Mouse (Mus musculus) myocyte (in vitro differentiated cells): ENCODE measurements around the gene Fstl1.

Source experiments
- CEBPB ChIP-seq: IDR thresholded peaks from 2 replicates; pipeline ENCODE4 v1.6.1; 2011; ENCODE audit warnings: mild to moderate bottlenecking, moderate library complexity; ENCODE audit not compliant: poor library complexity, insufficient read depth, severe bottlenecking
- E2F4 ChIP-seq: IDR thresholded peaks from one replicate; pipeline ENCODE4 v1.6.1; 2011; ENCODE audit warnings: mild to moderate bottlenecking, control low read depth, moderate library complexity; ENCODE audit not compliant: insufficient read depth
- MAX ChIP-seq: IDR thresholded peaks from one replicate; pipeline ENCODE4 v1.6.1; 2011; ENCODE audit warnings: low read depth, mild to moderate bottlenecking, control low read depth
- MYOD1 ChIP-seq, 3 experiments: IDR thresholded peaks; one replicate each; pipeline ENCODE4 v1.6.1; 2011; ENCODE audit warnings: control low read depth in 2 of 3, low read depth in 2 of 3, mild to moderate bottlenecking in 2 of 3, moderate library complexity in 1 of 3; ENCODE audit not compliant: insufficient read length in 2 of 3, control insufficient read depth in 1 of 3
- MYOG ChIP-seq, 3 experiments: IDR thresholded peaks; one replicate each; pipeline ENCODE4 v1.6.1; 2011; ENCODE audit warnings: control low read depth in 2 of 3, low read depth in 2 of 3, mild to moderate bottlenecking in 2 of 3; ENCODE audit not compliant: insufficient read length in 2 of 3, control insufficient read depth in 1 of 3, insufficient read depth in 1 of 3
- POLR2A ChIP-seq: IDR thresholded peaks from one replicate; pipeline ENCODE4 v1.6.1; 2011; ENCODE audit warnings: low read depth, mild to moderate bottlenecking, control low read depth, moderate library complexity; ENCODE audit not compliant: insufficient read length
- POLR2AphosphoS2 ChIP-seq: IDR thresholded peaks from one replicate; pipeline ENCODE4 v1.6.1; 2011; ENCODE audit warnings: low read depth, control low read depth; ENCODE audit not compliant: insufficient read length
- REST ChIP-seq: IDR thresholded peaks from one replicate; pipeline ENCODE4 v1.6.1; 2011; ENCODE audit warnings: mild to moderate bottlenecking, control low read depth, moderate library complexity; ENCODE audit not compliant: insufficient read depth, insufficient read length
- SRF ChIP-seq: IDR thresholded peaks from one replicate; pipeline ENCODE4 v1.6.1; 2011; ENCODE audit warnings: low read depth; ENCODE audit not compliant: control insufficient read depth, insufficient read length
- TCF12 ChIP-seq: IDR thresholded peaks from one replicate; pipeline ENCODE4 v1.6.1; 2011; ENCODE audit warnings: mild to moderate bottlenecking, control low read depth; ENCODE audit not compliant: poor library complexity, insufficient read depth, severe bottlenecking
- TCF3 ChIP-seq: IDR thresholded peaks from one replicate; pipeline ENCODE4 v1.6.1; 2011; ENCODE audit warnings: low read depth, control low read depth; ENCODE audit not compliant: insufficient read length
- USF1 ChIP-seq: IDR thresholded peaks from one replicate; pipeline ENCODE4 v1.6.1; 2011; ENCODE audit warnings: low read depth, mild to moderate bottlenecking, control low read depth, moderate library complexity

- TF ChIP-seq TCF3 (no peak), POLR2AphosphoS2 (no peak), E2F4 (no peak), POLR2A (no peak), MAX (no peak), CEBPB (no peak), MYOD1 (IDR thresholded peaks at IDR 0.05; ENCODE audit: control insufficient read depth in 1 of 3, insufficient read length in 2 of 3, low read depth in 2 of 3) (no peak), TCF12 (no peak), USF1 (no peak), REST (no peak), SRF (no peak), MYOG (IDR thresholded peaks at IDR 0.05; ENCODE audit: control insufficient read depth in 1 of 3, insufficient read depth in 1 of 3, insufficient read length in 2 of 3, low read depth in 2 of 3) (no peak)
Observed at GRCm38 (mm10) chr16:37826286-37826685, 49.6 kb downstream of the Fstl1 start.
